Mouse (Mus musculus): Measurements from ENCODE around the gene Bcl3. TPM values are rescaled to one million over a fixed set of nuclear protein-coding genes. Genes with fewer than 3 reads are reported as not detected.

Bcl3 gene
- polyA plus RNA-seq, 1 experiment from 2014 or later, result 2.7 TPM

GRCm38 (mm10) chr7:19769434-19770374 is 52.9 kb downstream of the Bcl3 start:
- Histone ChIP-seq H3K27me3 (ENCODE audit: insufficient read depth, poor library complexity, severe bottlenecking) (peaks cover 8% of the 10 kb centered on the region; the same call in 1 of the 2 replicates), H3K36me3 (peaks cover 17% of the 10 kb centered on the region), H3K4me3 (peak overlapping the region; percentile 74), H3K4me1 (peaks cover 47% of the 10 kb centered on the region), H3K9me3 (no peaks in the 10 kb centered on the region), H3K27ac (peak overlapping the region; percentile 93)
- 7% methylated on average over 16 of the region's 16 CpGs for WGBS
- DNase-seq (ENCODE audit: low spot score), result peak; percentile 77

GRCm38 (mm10) chr7:19769001-19769400 is 53.6 kb downstream of the Bcl3 start:
- Histone ChIP-seq H3K4me3 (peak overlapping the region; percentile 74), H3K27me3 (ENCODE audit: insufficient read depth, poor library complexity, severe bottlenecking) (peaks cover 8% of the 10 kb centered on the region; the same call in 1 of the 2 replicates), H3K27ac (peak overlapping the region; percentile 93), H3K36me3 (peaks cover 24% of the 10 kb centered on the region), H3K4me1 (peaks cover 51% of the 10 kb centered on the region), H3K9me3 (no peaks in the 10 kb centered on the region)
- DNase-seq (ENCODE audit: low spot score), result no peak
- 11% methylated on average over 4 of the region's 4 CpGs for WGBS

GRCm38 (mm10) chr7:19768251-19768650 is 54.3 kb downstream of the Bcl3 start:
- H3K9me3 ChIP-seq, result no peaks in the 10 kb centered on the region
- peak overlapping the region; percentile 93 for H3K27ac ChIP-seq
- no peak for DNase-seq (ENCODE audit: low spot score)
- H3K27me3 ChIP-seq (ENCODE audit: insufficient read depth, poor library complexity, severe bottlenecking), result peaks cover 8% of the 10 kb centered on the region; the same call in 1 of the 2 replicates
- H3K4me3 ChIP-seq, result peak overlapping the region; percentile 74
- peaks cover 51% of the 10 kb centered on the region for H3K4me1 ChIP-seq
- 42% methylated on average over 14 of the region's 14 CpGs for WGBS
- H3K36me3 ChIP-seq, result peaks cover 32% of the 10 kb centered on the region

GRCm38 (mm10) chr7:19764581-19764980 is 58.0 kb downstream of the Bcl3 start:
- Histone ChIP-seq H3K9me3 (no peaks in the 10 kb centered on the region), H3K4me1 (peaks cover 45% of the 10 kb centered on the region), H3K36me3 (peaks cover 62% of the 10 kb centered on the region), H3K4me3 (no peak overlapping the region), H3K27me3 (ENCODE audit: insufficient read depth, poor library complexity, severe bottlenecking) (peaks cover 8% of the 10 kb centered on the region; the same call in 1 of the 2 replicates), H3K27ac (no peak overlapping the region)
- WGBS, result 93% methylated on average over 9 of the region's 9 CpGs
- no peak for DNase-seq (ENCODE audit: low spot score)

GRCm38 (mm10) chr7:19763829-19764477 is 58.6 kb downstream of the Bcl3 start:
- H3K4me3 ChIP-seq, result no peak overlapping the region
- peaks cover 68% of the 10 kb centered on the region for H3K36me3 ChIP-seq
- no peak overlapping the region for H3K27ac ChIP-seq
- no peaks in the 10 kb centered on the region for H3K9me3 ChIP-seq
- peaks cover 39% of the 10 kb centered on the region for H3K4me1 ChIP-seq
- 80% methylated on average over 13 of the region's 13 CpGs for WGBS
- peaks cover 1% of the 10 kb centered on the region; the same call in 1 of the 2 replicates for H3K27me3 ChIP-seq (ENCODE audit: insufficient read depth, poor library complexity, severe bottlenecking)
- DNase-seq (ENCODE audit: low spot score), result no peak

- WGBS, result 35% methylated on average over 11 of the region's 11 CpGs
- Histone ChIP-seq H3K9me3 (no peaks in the 10 kb centered on the region), H3K36me3 (peaks cover 82% of the 10 kb centered on the region), H3K27ac (peak overlapping the region; percentile 79), H3K4me1 (peaks cover 28% of the 10 kb centered on the region), H3K27me3 (ENCODE audit: insufficient read depth, poor library complexity, severe bottlenecking) (no peaks in the 10 kb centered on the region), H3K4me3 (no peak overlapping the region)
- DNase-seq (ENCODE audit: low spot score), result peak; percentile 82
Observed at GRCm38 (mm10) chr7:19762283-19762682, 60.3 kb downstream of the Bcl3 start.

GRCm38 (mm10) chr7:19760021-19760420 is 62.5 kb downstream of the Bcl3 start:
- no peak overlapping the region for H3K4me3 ChIP-seq
- H3K27ac ChIP-seq, result peak overlapping the region; percentile 60
- no peaks in the 10 kb centered on the region for H3K27me3 ChIP-seq (ENCODE audit: insufficient read depth, poor library complexity, severe bottlenecking)
- WGBS, result 84% methylated on average over 13 of the region's 13 CpGs
- no peaks in the 10 kb centered on the region for H3K9me3 ChIP-seq
- peaks cover 67% of the 10 kb centered on the region for H3K36me3 ChIP-seq
- DNase-seq (ENCODE audit: low spot score), result no peak
- H3K4me1 ChIP-seq, result peaks cover 47% of the 10 kb centered on the region

- Histone ChIP-seq H3K36me3 (peaks cover 54% of the 10 kb centered on the region), H3K9me3 (no peaks in the 10 kb centered on the region), H3K4me3 (no peak overlapping the region), H3K4me1 (peaks cover 43% of the 10 kb centered on the region), H3K27me3 (ENCODE audit: insufficient read depth, poor library complexity, severe bottlenecking) (no peaks in the 10 kb centered on the region), H3K27ac (0 out of 2 replicates have a peak overlapping the region, but pooled peaks have one; percentile 49)
- WGBS, result 85% methylated on average over 13 of the region's 13 CpGs
- DNase-seq (ENCODE audit: low spot score), result no peak
Observed at GRCm38 (mm10) chr7:19758623-19759022, 63.9 kb downstream of the Bcl3 start.

Other genes starting within 250 kb of the Bcl3 start
- gene Zfp296, start 245.5 kb downstream of the Bcl3 start, polyA plus RNA-seq (2016; fragmentation: Nextera tagmentation; extraction: Ambion mirVana), result 0.41 and 0.69 TPM in 2 replicates
- 149 and 182 TPM in 2 replicates for gene Gemin7, start 245.2 kb downstream of the Bcl3 start, polyA plus RNA-seq (2016; fragmentation: Nextera tagmentation; extraction: Ambion mirVana)
- 38.7 and 47.6 TPM in 2 replicates for gene Clasrp, start 218.3 kb downstream of the Bcl3 start, polyA plus RNA-seq (2016; fragmentation: Nextera tagmentation; extraction: Ambion mirVana)
- gene Relb, start 193.3 kb downstream of the Bcl3 start, polyA plus RNA-seq (2016; fragmentation: Nextera tagmentation; extraction: Ambion mirVana), result 3.3 and 3.8 TPM in 2 replicates
- 94.1 and 101 TPM in 2 replicates for gene Clptm1, start 157.7 kb downstream of the Bcl3 start, polyA plus RNA-seq (2016; fragmentation: Nextera tagmentation; extraction: Ambion mirVana)
- gene Apoc2, start 144.8 kb downstream of the Bcl3 start, polyA plus RNA-seq (2016; fragmentation: Nextera tagmentation; extraction: Ambion mirVana), result 10.8 TPM in 1 of 2 replicates, not detected in the other
- gene Gm44805, start 141.3 kb downstream of the Bcl3 start, polyA plus RNA-seq (2016; fragmentation: Nextera tagmentation; extraction: Ambion mirVana), result 0.46 TPM in 1 of 2 replicates, not detected in the other
- gene Apoc4, start 141.3 kb downstream of the Bcl3 start, polyA plus RNA-seq (2016; fragmentation: Nextera tagmentation; extraction: Ambion mirVana), result 0.65 TPM in 1 of 2 replicates, not detected in the other
- 5.4 and 19.9 TPM in 2 replicates for gene Apoc1, start 130.1 kb downstream of the Bcl3 start, polyA plus RNA-seq (2016; fragmentation: Nextera tagmentation; extraction: Ambion mirVana)
- gene Apoe, start 123.6 kb downstream of the Bcl3 start, polyA plus RNA-seq (2016; fragmentation: Nextera tagmentation; extraction: Ambion mirVana), result 326 and 523 TPM in 2 replicates
- gene Tomm40, start 107.3 kb downstream of the Bcl3 start, polyA plus RNA-seq (2016; fragmentation: Nextera tagmentation; extraction: Ambion mirVana), result 237 and 260 TPM in 2 replicates
- 130 and 138 TPM in 2 replicates for gene Nectin2, start 72.3 kb downstream of the Bcl3 start, polyA plus RNA-seq (2016; fragmentation: Nextera tagmentation; extraction: Ambion mirVana)
- gene Bcam, start 51.8 kb downstream of the Bcl3 start, polyA plus RNA-seq (2016; fragmentation: Nextera tagmentation; extraction: Ambion mirVana), result 140 and 193 TPM in 2 replicates
- gene Cblc, start 26.0 kb downstream of the Bcl3 start, polyA plus RNA-seq (2016; fragmentation: Nextera tagmentation; extraction: Ambion mirVana), result 1.1 and 1.2 TPM in 2 replicates
- gene Gm19345, start 29.2 kb upstream of the Bcl3 start, polyA plus RNA-seq (2016; fragmentation: Nextera tagmentation; extraction: Ambion mirVana), result not detected in 2 replicates
- 0.09 TPM in 1 of 2 replicates, not detected in the other for gene Ceacam16, start 38.5 kb upstream of the Bcl3 start, polyA plus RNA-seq (2016; fragmentation: Nextera tagmentation; extraction: Ambion mirVana)
- not detected in 2 replicates for gene Ceacam19, start 65.2 kb upstream of the Bcl3 start, polyA plus RNA-seq (2016; fragmentation: Nextera tagmentation; extraction: Ambion mirVana)
- gene Pvr, start 98.4 kb upstream of the Bcl3 start, polyA plus RNA-seq (2016; fragmentation: Nextera tagmentation; extraction: Ambion mirVana), result 12.9 and 15.0 TPM in 2 replicates
- 1.3 and 2.1 TPM in 2 replicates for gene Igsf23, start 128.0 kb upstream of the Bcl3 start, polyA plus RNA-seq (2016; fragmentation: Nextera tagmentation; extraction: Ambion mirVana)
- gene Ceacam20, start 142.6 kb upstream of the Bcl3 start, polyA plus RNA-seq (2016; fragmentation: Nextera tagmentation; extraction: Ambion mirVana), result not detected in 2 replicates
- gene Nlrp9b, start 168.7 kb upstream of the Bcl3 start, polyA plus RNA-seq (2016; fragmentation: Nextera tagmentation; extraction: Ambion mirVana), result 0.05 TPM in 1 of 2 replicates, not detected in the other

All from heart, embryonic 10.5 days (tissue).